ENCODE assay signal across 10 mouse cellular contexts in the genomic region with DNA sequence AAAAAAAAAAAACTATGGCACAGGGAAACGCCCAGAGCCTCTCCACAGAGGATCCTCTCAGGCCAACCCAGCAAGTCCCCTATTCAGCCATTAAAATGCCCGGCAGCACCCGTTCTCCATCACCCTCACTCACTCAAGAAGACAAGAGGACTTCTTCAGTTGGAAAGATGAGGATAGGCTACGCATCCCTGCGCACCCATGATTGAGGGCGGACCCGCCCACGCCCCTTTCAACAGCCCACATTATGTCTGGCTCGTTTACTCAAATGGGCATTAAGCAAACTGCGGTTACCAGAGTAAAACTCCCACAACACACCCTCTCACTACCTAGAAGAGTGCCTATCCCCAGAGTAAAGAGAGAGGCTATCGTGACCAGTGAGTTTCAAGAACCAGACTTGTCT. TPM values are rescaled to one million over a fixed set of nuclear protein-coding genes. Genes with fewer than 3 reads are reported as not detected.
DNase-seq lines count a peak whose midpoint lies in the region; ATAC-seq lines count a peak whose summit lies in the region.
"Had no signal": no experiment of that assay in that cellular context is flagged by ENCODE, and none has a peak within 500 bp of the region (broad histone marks: within the 10 kb centered on the region; RNA-seq: fewer than 3 reads in every experiment).

No protein-coding gene starts in this region.

- H3K9ac ChIP-seq in heart, embryonic 13.5 days, result no peak overlapping the region
- H3K9ac ChIP-seq in limb, embryonic 11.5 days (ENCODE audit: low read length), result no peak overlapping the region
- H3K9ac ChIP-seq in stomach, embryonic 16.5 days (ENCODE audit: low read length), result no peak overlapping the region

- no peak for DNase-seq in heart, postnatal 25 days (ENCODE audit: low spot score)
- DNase-seq in right cerebral cortex, postnatal 14 days, result peak; percentile 31
- no peak for DNase-seq in right cerebral cortex, postnatal 10 days (ENCODE audit: low spot score in 2 of 2)
- DNase-seq in limb, embryonic 11.5 days (ENCODE audit: low spot score), result no peak
- DNase-seq in adrenal gland, postnatal 25 days, result no peak
- DNase-seq: cerebellum, adult 2 months had no signal

- peaks cover 8% of the 10 kb centered on the region; the same call in 1 of the 2 replicates for H3K4me1 ChIP-seq in heart, embryonic 13.5 days
- H3K4me1 ChIP-seq in limb, embryonic 11.5 days (ENCODE audit: control insufficient read depth, insufficient read depth, low read length), result 0 out of 2 replicates have a peak, but pooled peaks cover 3% of the 10 kb centered on the region
- no peaks in the 10 kb centered on the region for H3K4me1 ChIP-seq in stomach, embryonic 16.5 days (ENCODE audit: control insufficient read depth, insufficient read depth, low read length)

- intact Hi-C loops in heart, postnatal 25 days (cut with DNase I), result no loop called here

- peak overlapping the region; percentile 90 for H3K4me2 ChIP-seq in heart, embryonic 13.5 days
- peak overlapping the region; percentile 84 for H3K4me2 ChIP-seq in limb, embryonic 11.5 days (ENCODE audit: low read depth, severe bottlenecking)
- peak overlapping the region; percentile 87 for H3K4me2 ChIP-seq in stomach, embryonic 16.5 days (ENCODE audit: low read depth, low read length)

- H3K4me3 ChIP-seq in heart, embryonic 13.5 days, result peak overlapping the region; percentile 52; the same call in 1 of the 2 replicates
- no peak overlapping the region for H3K4me3 ChIP-seq in limb, embryonic 11.5 days (ENCODE audit: low read depth, low read length)
- peak overlapping the region; percentile 43; the same call in 1 of the 2 replicates for H3K4me3 ChIP-seq in stomach, embryonic 16.5 days (replicated peaks; ENCODE audit: low read length)

- H3K9me3 ChIP-seq in heart, embryonic 13.5 days, result no peaks in the 10 kb centered on the region
- no peaks in the 10 kb centered on the region for H3K9me3 ChIP-seq in limb, embryonic 11.5 days (ENCODE audit: control insufficient read depth, low read length)
- no peaks in the 10 kb centered on the region for H3K9me3 ChIP-seq in stomach, embryonic 16.5 days (replicated peaks; ENCODE audit: control insufficient read depth, low read length)

- peaks cover 27% of the 10 kb centered on the region for H3K27me3 ChIP-seq in heart, embryonic 13.5 days (replicated peaks)
- peaks cover 7% of the 10 kb centered on the region; the same call in 1 of the 2 replicates for H3K27me3 ChIP-seq in limb, embryonic 11.5 days (ENCODE audit: control insufficient read depth, insufficient read depth, low read length)
- H3K27me3 ChIP-seq in stomach, embryonic 16.5 days (ENCODE audit: control insufficient read depth, insufficient read depth, low read length), result peaks cover 4% of the 10 kb centered on the region; the same call in 1 of the 2 replicates

- 41% methylated on average over 11 of the region's 11 CpGs for WGBS in heart, embryonic 13.5 days
- 45% methylated on average over 11 of the region's 11 CpGs for WGBS in limb, embryonic 11.5 days
- WGBS in stomach, embryonic 16.5 days, result 34% methylated on average over 11 of the region's 11 CpGs

- ATAC-seq in heart, embryonic 13.5 days (ENCODE audit: extremely low read depth, insufficient number of reproducible peaks, low FRiP score, low TSS enrichment), result no peak
- no peak for ATAC-seq in limb, embryonic 11.5 days (ENCODE audit: insufficient number of reproducible peaks, low FRiP score, low TSS enrichment, low read depth)
- ATAC-seq in stomach, embryonic 16.5 days (ENCODE audit: insufficient read depth, low FRiP score), result no peak
- no peak for ATAC-seq in activated CD4-positive, CD25-positive, alpha-beta regulatory T cell, adult 4 months

- no peak overlapping the region for H3K27ac ChIP-seq in heart, embryonic 13.5 days (replicated peaks)
- no peak overlapping the region for H3K27ac ChIP-seq in limb, embryonic 11.5 days (replicated peaks; ENCODE audit: low read depth, low read length)
- no peak overlapping the region for H3K27ac ChIP-seq in stomach, embryonic 16.5 days (ENCODE audit: low read length)

- no peaks in the 10 kb centered on the region for H3K36me3 ChIP-seq in heart, embryonic 13.5 days
- H3K36me3 ChIP-seq in limb, embryonic 11.5 days (ENCODE audit: control insufficient read depth, insufficient read depth, low read length), result no peaks in the 10 kb centered on the region
- no peaks in the 10 kb centered on the region for H3K36me3 ChIP-seq in stomach, embryonic 16.5 days (ENCODE audit: control insufficient read depth, insufficient read depth, low read length)

RNA-seq across cellular contexts. Expression of a gene that starts 26.2 kb away (rescaled TPM):
- polyA plus RNA-seq in heart, embryonic 13.5 days (2015; fragmentation: Nextera tagmentation; extraction: Ambion mirVana), result 0.13 and 0.15 TPM in 2 replicates
- 1 to 10 TPM; 2.3 TPM for total RNA-seq in heart, postnatal 25 days (2021)
- polyA plus RNA-seq in limb, embryonic 11.5 days (2014; fragmentation: Nextera tagmentation; extraction: Ambion mirVana), result 0.32 and 0.50 TPM in 2 replicates
- 0.14 and 0.31 TPM in 2 replicates for polyA plus RNA-seq in stomach, embryonic 16.5 days (2015; fragmentation: Nextera tagmentation; extraction: Ambion mirVana)
- total RNA-seq in adrenal gland, postnatal 25 days (2021), result 1.1 and 1.8 TPM in 2 replicates
- polyA plus RNA-seq in activated CD4-positive, CD25-positive, alpha-beta regulatory T cell, adult 4 months (2017; shearing (Covaris generic)), result not detected
- total RNA-seq: megakaryocyte progenitor cell, adult 5-6 weeks had no signal

RNA-seq across cellular contexts. Expression of a gene that starts 49.6 kb away (rescaled TPM):
- polyA plus RNA-seq in heart, embryonic 13.5 days (2015; fragmentation: Nextera tagmentation; extraction: Ambion mirVana), result 272 and 303 TPM in 2 replicates
- total RNA-seq in heart, postnatal 25 days (2021), result 1 to 10 TPM; 1.8 to 2.5 TPM
- polyA plus RNA-seq in limb, embryonic 11.5 days (2014; fragmentation: Nextera tagmentation; extraction: Ambion mirVana), result 464 and 467 TPM in 2 replicates
- polyA plus RNA-seq in stomach, embryonic 16.5 days (2015; fragmentation: Nextera tagmentation; extraction: Ambion mirVana), result 262 and 274 TPM in 2 replicates
- total RNA-seq in adrenal gland, postnatal 25 days (2021), result 19.5 and 20.8 TPM in 2 replicates
- polyA plus RNA-seq in activated CD4-positive, CD25-positive, alpha-beta regulatory T cell, adult 4 months (2017; shearing (Covaris generic)), result 10 to 100 TPM; 77.3 to 94.3 TPM

RNA-seq across cellular contexts. Expression of a gene that starts 56.1 kb away (rescaled TPM):
- polyA plus RNA-seq in heart, embryonic 13.5 days (2015; fragmentation: Nextera tagmentation; extraction: Ambion mirVana), result 22.9 and 24.7 TPM in 2 replicates
- total RNA-seq in heart, postnatal 25 days (2021), result 10 to 100 TPM; 13.9 to 14.6 TPM
- 18.8 and 23.2 TPM in 2 replicates for polyA plus RNA-seq in limb, embryonic 11.5 days (2014; fragmentation: Nextera tagmentation; extraction: Ambion mirVana)
- 22.6 and 24.4 TPM in 2 replicates for polyA plus RNA-seq in stomach, embryonic 16.5 days (2015; fragmentation: Nextera tagmentation; extraction: Ambion mirVana)
- 32.4 and 32.8 TPM in 2 replicates for total RNA-seq in adrenal gland, postnatal 25 days (2021)
- polyA plus RNA-seq in activated CD4-positive, CD25-positive, alpha-beta regulatory T cell, adult 4 months (2017; shearing (Covaris generic)), result 10 to 100 TPM; 33.4 to 38.9 TPM
